Comparison of ENCODE assay signal across 8 mouse cellular contexts in genomic region chr17:44078631-44079350, GRCm38 (mm10). TPM values are rescaled to one million over a fixed set of nuclear protein-coding genes. Genes with fewer than 3 reads are reported as not detected.
A peak's percentile ranks its signal among the peaks of the same experiment; 100 is the strongest.
DNase-seq lines count a peak whose midpoint lies in the region; ATAC-seq and TF ChIP-seq lines count a peak whose summit lies in the region.

Enpp5 (plus strand) TSS chr17:44078813.

- H3K9ac ChIP-seq in forebrain, embryonic 15.5 days (replicated peaks), result peak within 1 kb of the TSS; percentile 83
- H3K9ac ChIP-seq in liver, postnatal 0 days (replicated peaks), result peak within 1 kb of the TSS; percentile 68
- peak within 1 kb of the TSS; percentile 84 for H3K9ac ChIP-seq in neural tube, embryonic 15.5 days (replicated peaks)

- under 1% methylated on average over 31 of the region's 31 CpGs for WGBS in forebrain, embryonic 15.5 days
- WGBS in liver, postnatal 0 days (ENCODE audit: insufficient replicate concordance), result under 1% methylated on average over 31 of the region's 31 CpGs
- 1% methylated on average over 31 of the region's 31 CpGs for WGBS in neural tube, embryonic 15.5 days

- no peak for TF ChIP-seq CTCF in liver, postnatal 0 days (IDR thresholded peaks at IDR 0.05; ENCODE audit: low read depth)

- peak within 1 kb of the TSS; percentile 94 for H3K27ac ChIP-seq in forebrain, embryonic 15.5 days (replicated peaks)
- peak within 1 kb of the TSS; percentile 86 for H3K27ac ChIP-seq in liver, postnatal 0 days (ENCODE audit: low read depth)
- H3K27ac ChIP-seq in neural tube, embryonic 15.5 days (replicated peaks), result peak within 1 kb of the TSS; percentile 94

- H3K4me3 ChIP-seq in forebrain, embryonic 15.5 days, result peak within 1 kb of the TSS; percentile 75
- peak within 1 kb of the TSS; percentile 60 for H3K4me3 ChIP-seq in liver, postnatal 0 days (ENCODE audit: low read depth, low read length)
- peak within 1 kb of the TSS; percentile 73 for H3K4me3 ChIP-seq in neural tube, embryonic 15.5 days (replicated peaks)

- H3K9me3 ChIP-seq in forebrain, embryonic 15.5 days, result no peaks in the 10 kb centered on the region
- H3K9me3 ChIP-seq in liver, postnatal 0 days (ENCODE audit: low read length), result no peaks in the 10 kb centered on the region
- no peaks in the 10 kb centered on the region for H3K9me3 ChIP-seq in neural tube, embryonic 15.5 days (replicated peaks)

- no peaks in the 10 kb centered on the region for H3K27me3 ChIP-seq in forebrain, embryonic 15.5 days
- no peaks in the 10 kb centered on the region for H3K27me3 ChIP-seq in liver, postnatal 0 days (ENCODE audit: insufficient read depth, low read length)
- no peaks in the 10 kb centered on the region for H3K27me3 ChIP-seq in neural tube, embryonic 15.5 days (replicated peaks)

- no peak for TF ChIP-seq EP300 in liver, postnatal 0 days (IDR thresholded peaks at IDR 0.05; ENCODE audit: low read depth)

- intact Hi-C loops in heart, postnatal 14 days (cut with DNase I), result loop anchor here (5.0 kb wide), 1 partner anchor 179 kb away; no protein-coding TSS in a partner anchor

- H3K36me3 ChIP-seq in forebrain, embryonic 15.5 days, result peaks cover 31% of the 10 kb centered on the region
- H3K36me3 ChIP-seq in liver, postnatal 0 days (replicated peaks; ENCODE audit: insufficient read depth, low read length), result no peaks in the 10 kb centered on the region
- peaks cover 30% of the 10 kb centered on the region for H3K36me3 ChIP-seq in neural tube, embryonic 15.5 days

- H3K4me2 ChIP-seq in forebrain, embryonic 15.5 days (replicated peaks), result peak within 1 kb of the TSS; percentile 68
- peak within 1 kb of the TSS; percentile 86 for H3K4me2 ChIP-seq in liver, postnatal 0 days (ENCODE audit: low read depth, low read length)
- peak within 1 kb of the TSS; percentile 71 for H3K4me2 ChIP-seq in neural tube, embryonic 15.5 days

- DNase-seq in ES-CJ7 (ENCODE audit: low read depth, low spot score), result peak; percentile 81
- peak; percentile 94 for DNase-seq in cerebellum, adult 11-12 months
- peak; percentile 73 to 82 for DNase-seq in heart, postnatal 14 days
- DNase-seq in layer of hippocampus, adult 11-12 months (ENCODE audit: low spot score), result peak; percentile 88
- peak; percentile 82 for DNase-seq in liver, postnatal 0 days
- DNase-seq in testis, postnatal 10 days (ENCODE audit: low spot score), result peak; percentile 84

- ATAC-seq in forebrain, embryonic 15.5 days (replicated peaks), result peak; percentile 99
- ATAC-seq in liver, postnatal 0 days, result peak; percentile 95
- peak; percentile 99 for ATAC-seq in neural tube, embryonic 15.5 days (ENCODE audit: low FRiP score)

- peaks cover 23% of the 10 kb centered on the region for H3K4me1 ChIP-seq in forebrain, embryonic 15.5 days
- peaks cover 6% of the 10 kb centered on the region; the same call in 1 of the 2 replicates for H3K4me1 ChIP-seq in liver, postnatal 0 days (ENCODE audit: insufficient read depth)
- peaks cover 30% of the 10 kb centered on the region for H3K4me1 ChIP-seq in neural tube, embryonic 15.5 days

RNA-seq across cellular contexts. Expression of gene Enpp5, which starts in this region (rescaled TPM):
- polyA plus RNA-seq in forebrain, embryonic 15.5 days (2015; fragmentation: Nextera tagmentation; extraction: Ambion mirVana), result 62.3 and 67.3 TPM in 2 replicates
- 10 to 100 TPM in 1 of 2 experiments, 1 to 10 TPM in 1; 9.0 to 10.3 TPM for total RNA-seq in heart, postnatal 14 days (2021)
- polyA plus RNA-seq in liver, postnatal 0 days (2015; fragmentation: Nextera tagmentation; extraction: Ambion mirVana), result 7.0 and 7.7 TPM in 2 replicates
- 107 and 114 TPM in 2 replicates for polyA plus RNA-seq in neural tube, embryonic 15.5 days (2015; fragmentation: Nextera tagmentation; extraction: Ambion mirVana)

Comparison
In these comparisons a context has a peak if more than half of its experiments do, and no peak if none do; other contexts are left out.
1. Peak in every context shown above with its lines: DNase-seq, ATAC-seq, H3K4me3 ChIP-seq and H3K27ac ChIP-seq.